Mouse (Mus musculus) right cerebral cortex, postnatal 25 days (tissue): ENCODE measurements around the gene Gzmn.
"Not testable (repeated sequence)": the region's sequence is repeated elsewhere in the genome, so short reads cannot be mapped to it uniquely, and the experiment has no call there.

Source experiments
- DNase-seq: peaks from one replicate; pipeline ENCODE4 v3.0.0; 2022

Gzmn gene

DNA sequence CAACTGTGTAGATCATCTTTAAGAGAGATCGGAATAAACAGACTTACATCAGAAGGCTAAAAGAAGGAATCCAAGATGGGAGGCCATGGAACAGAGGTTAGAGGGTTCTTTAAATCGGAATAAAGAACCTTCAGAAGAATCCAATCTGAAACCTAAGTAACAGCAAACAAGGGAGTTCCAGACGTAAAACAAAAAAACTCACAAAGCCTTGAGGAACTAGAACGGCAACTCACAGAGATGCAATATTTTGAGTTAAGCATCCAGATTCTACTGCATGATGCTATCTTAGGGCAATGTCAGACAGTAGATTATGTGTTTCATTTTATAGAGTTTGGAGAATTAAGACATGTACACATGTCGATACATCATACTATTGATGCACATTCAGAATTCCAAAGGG lies at the start of gene Gzmn:
Gene Gzmn, minus strand, starts transcription at position 101 of the 400 bp plus-strand sequence.
- DNase-seq: no peak

DNA sequence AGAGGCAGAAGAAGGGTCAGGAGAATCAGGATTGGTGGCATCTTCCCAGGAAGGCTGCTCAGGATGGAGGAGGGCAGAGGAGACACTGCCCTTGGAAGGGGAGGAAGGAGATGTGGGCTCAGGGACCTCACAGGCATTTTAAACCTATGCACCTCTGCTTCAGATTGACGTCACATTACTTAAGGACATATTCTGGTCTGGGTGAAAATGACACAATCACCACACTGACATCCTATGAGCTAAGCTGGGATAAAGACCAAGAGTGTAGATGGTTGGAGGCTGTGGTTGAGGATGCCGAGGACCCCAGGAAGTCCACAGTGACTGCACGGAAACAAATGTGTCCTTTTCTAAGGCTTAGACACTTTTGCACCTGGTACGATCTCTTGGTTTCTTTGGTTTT lies 36.9 kb upstream of the Gzmn start, which contains the start of gene Gzmf:
Gene Gzmf, minus strand, starts transcription at position 101 of the 400 bp plus-strand sequence.
- DNase-seq: no peak

DNA sequence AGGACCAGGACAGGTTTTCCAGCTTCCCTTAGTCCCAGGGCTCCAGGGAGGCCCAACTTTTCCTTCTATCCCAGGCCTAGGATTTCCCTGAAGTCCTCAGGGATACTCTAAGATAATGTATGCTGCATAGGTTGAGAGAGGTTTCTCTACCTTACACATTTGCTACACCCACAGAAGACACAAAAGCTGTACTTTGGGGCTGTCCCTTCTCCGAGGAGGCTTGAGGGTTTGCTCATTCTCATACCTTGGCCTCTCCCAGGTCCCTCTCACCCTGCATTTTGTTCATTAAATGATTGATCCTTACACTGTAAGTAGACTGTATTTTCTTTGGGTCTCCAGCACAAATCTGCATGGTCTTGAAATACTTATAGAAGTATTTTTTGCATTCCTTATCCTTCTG lies 31.2 kb upstream of the Gzmn start:
- no peak for DNase-seq

DNA sequence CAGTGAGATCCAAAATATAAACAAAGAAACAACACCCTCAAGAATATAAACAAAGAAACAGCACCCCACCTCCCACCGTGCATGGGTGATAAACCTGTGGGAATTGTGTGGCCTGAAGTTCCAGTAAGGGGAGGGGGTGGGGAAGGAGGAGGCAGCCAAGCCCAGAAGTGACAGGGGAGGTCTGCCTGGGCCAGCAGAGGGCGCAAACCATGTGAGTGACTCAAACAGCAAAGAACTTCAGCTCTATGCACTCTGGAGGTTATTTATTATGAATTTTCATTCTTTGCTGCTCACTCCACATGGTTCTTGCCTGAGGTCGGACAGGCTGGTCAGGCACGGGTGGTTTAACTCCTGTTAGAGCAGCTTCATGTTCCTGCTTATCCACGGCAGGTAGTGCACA lies 30.6 kb upstream of the Gzmn start:
- not testable (repeated sequence) for DNase-seq

DNA sequence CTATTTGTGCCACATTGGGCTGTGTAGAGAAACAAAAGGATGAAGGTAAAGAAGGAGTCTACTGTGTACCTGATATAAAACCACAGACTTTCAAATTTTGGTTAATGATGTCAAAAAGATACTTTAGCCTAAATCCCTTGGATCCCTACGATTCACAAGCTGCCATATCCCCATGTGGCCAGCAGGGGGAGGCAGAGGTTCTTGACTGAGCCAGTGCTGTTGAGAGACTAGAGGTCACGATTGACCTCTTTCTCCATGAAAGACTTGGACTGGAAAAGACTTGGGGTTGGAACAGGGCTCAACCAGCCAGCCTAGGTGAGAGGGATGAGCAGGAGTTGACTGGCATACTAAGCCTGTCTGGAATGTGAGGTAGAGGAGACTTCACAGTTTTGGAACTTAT lies 29.6 kb upstream of the Gzmn start:
- peak; percentile 31 for DNase-seq

DNA sequence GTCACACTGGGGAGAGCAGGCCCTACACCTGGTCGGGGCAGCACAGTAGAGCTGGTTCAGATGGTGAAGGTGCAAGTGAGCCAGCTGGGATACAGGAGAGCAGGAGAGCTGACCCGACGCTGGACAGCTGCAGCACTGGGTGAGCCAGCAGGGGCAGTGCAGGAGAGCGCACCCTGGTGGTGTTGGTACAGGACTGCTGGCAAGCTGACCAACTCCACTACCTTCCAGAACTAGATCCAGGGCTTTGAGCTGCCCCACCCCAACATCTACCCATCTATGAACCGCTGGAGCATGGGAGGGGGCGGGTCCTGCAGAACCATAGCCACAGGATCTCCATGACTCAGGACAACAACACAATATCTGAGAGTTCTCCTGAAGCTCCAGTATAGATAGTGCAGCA lies 12.5 kb upstream of the Gzmn start:
- DNase-seq: no peak

DNA sequence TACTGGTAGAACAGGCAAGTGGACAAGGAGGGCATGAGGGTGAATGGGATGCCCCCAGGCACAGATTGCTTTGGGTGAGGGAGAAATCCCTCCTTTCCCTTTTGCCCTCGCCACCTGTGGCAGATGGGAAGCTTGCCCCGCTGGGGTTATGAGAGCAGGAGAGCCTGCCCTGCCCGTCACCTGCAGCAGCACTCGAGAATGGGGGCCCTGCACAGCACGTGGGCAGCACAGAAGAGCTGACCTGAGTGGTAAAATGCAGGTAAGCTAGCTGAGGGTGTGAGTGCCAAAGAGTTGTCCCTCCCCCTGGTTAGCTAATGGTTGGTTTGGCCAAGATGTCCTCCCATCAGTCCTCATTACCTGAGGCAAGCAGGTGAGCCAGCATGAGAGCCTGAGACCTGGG lies 12.1 kb upstream of the Gzmn start:
- no peak for DNase-seq

DNA sequence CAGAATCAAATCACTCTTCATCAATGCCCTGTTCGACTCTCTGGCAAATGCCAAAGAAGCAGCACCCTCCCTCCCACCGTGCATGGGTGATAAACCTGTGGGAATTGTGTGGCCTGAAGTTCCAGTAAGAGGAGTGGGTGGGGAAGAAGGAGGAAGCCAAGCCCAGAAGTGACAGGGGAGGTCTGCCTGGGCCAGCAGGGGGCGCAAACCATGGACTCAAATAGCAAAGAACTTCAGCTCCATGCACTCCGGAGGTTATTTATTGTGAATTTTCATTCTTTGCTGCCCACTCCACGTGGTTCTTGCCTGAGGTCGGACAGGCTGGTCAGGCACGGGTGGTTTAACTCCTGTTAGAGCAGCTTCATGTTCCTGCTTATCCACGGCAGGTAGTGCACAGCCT lies 3.3 kb upstream of the Gzmn start:
- DNase-seq: not testable (repeated sequence)

DNA sequence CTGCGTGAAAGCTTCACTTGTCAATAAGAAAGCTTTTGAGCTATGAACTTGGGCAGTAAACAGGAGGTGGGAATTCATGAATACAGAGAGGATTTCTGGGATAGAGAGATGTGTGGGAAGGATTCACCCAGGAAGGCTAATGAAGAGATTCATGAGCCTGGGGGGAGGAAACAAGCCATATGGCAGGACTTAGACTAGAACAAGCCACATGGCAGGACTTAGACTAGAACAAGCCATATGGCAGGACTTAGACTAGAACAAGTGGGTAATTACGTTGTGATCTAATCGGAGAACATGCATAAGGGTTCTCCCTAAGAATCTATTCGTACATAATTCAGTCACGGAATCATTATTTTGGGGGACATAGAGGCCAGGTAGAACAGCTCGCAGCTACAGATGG lies 1.0 kb downstream of the Gzmn start:
- DNase-seq: no peak

DNA sequence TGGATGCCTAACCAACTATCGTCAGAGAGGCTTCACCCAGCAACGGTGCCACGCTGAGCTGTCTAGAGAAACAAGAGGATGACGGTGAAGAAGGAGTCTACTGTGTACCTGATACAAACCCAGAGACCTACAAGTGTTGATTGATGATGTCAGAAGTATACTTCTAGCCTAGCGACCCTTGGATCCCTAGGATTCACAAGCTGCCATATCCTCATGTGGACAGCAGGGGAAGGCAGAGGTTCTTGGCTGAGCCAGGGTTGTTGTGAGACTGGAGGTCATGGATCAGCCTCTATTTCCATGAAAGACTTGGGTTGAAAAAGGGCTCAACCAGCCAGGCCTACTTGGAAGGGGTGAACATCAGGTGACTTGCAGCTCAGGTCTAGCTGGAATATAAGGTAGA lies 1.7 kb downstream of the Gzmn start:
- DNase-seq: no peak

DNA sequence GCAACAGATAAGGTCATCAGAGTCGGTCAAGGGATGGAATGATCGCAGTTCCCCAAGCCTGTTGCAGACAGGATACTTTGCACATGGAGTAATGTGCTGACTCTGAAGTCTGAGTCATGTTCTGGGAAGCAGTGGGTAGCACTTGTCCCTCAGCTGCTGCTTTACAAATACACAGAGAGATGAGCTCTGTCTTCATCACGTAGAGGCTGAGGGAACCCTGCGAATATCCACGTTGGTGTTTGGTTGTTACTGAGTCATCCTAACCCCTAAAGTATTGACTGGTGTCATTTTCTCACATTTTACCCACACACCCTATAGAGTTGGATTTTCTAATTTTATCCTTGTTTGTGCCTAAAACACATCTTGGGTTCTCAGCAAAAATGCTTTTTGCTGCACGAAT lies 6.4 kb downstream of the Gzmn start:
- DNase-seq: no peak

DNA sequence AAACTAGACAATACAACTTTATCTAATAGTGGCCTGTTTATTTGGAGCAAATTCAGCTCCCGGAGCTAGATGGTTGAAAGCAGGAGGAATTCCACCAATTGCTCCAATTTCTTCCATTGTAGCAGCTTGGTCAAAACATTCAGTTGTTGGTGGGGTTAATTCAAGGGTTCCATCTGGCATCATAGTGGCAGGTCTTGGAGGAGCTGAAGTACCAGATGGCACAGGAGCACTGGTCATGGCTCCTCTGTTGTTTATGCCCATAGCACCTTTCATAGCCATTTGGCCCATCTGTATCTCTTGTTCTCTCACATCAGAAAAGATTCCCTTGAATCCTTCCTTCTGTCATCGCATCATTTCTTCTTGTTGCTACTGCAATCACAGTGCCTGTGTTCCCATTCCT lies 12.3 kb downstream of the Gzmn start:
- no peak for DNase-seq

DNA sequence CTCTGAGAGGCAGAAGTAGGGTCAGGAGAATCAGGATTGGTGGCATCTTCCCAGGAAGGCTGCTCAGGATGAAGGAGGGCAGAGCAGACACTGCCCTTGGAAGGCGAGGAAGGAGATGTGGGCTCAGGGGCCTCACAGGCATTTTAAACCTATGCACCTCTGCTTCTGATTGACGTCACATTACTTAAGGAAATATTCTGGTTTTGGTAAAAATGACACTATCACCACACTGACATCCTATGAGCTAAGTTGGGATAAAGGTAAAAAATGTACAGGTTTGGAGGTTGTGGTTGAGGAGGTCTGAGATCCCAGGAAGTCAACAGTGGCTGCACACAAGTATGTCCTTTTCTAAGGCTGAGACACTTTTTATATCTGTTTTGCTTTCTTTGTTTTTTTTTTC lies 14.9 kb downstream of the Gzmn start, which contains the start of gene Gzmg:
Gene Gzmg, minus strand, starts transcription at position 101 of the 400 bp plus-strand sequence.
- not testable (repeated sequence) for DNase-seq

DNA sequence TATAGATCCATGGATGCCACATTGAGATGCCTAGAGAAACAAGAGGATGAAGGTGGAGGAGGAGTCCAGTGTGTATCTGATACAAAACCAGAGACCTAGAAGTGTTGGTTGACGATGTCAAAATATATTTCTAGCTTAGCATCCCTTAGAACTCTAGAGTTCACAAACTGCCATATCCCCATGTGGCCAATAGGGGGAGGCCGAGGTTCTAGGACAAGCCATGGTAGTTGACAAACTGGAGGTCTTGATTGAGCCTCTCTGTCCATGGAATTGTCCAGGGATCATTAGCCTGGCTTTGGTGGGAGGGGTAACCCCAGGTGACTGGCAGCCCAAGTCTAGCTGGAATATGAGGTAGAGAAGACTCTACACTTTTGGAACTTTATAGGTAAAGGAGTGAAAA lies 19.1 kb downstream of the Gzmn start:
- DNase-seq: no peak

DNA sequence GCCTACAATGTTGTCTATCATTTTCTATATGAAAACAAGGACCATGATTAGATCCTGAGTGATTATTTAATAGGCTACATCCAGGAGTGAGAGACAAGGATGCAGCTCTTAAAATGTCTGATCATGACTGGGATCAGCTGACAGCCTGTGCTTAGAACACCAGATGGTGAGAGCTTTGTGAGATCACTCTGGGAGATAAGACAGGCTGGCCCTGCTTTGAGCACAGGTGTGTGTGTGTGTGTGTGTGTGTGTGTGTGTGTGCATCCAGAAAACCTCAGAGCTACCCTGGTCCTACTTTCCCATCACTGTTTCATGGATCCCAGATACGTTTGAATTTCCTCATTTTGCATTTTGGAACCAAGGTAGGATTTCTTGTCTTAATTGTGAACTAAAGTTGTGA lies 40.7 kb downstream of the Gzmn start:
- DNase-seq: not testable (repeated sequence)

DNA sequence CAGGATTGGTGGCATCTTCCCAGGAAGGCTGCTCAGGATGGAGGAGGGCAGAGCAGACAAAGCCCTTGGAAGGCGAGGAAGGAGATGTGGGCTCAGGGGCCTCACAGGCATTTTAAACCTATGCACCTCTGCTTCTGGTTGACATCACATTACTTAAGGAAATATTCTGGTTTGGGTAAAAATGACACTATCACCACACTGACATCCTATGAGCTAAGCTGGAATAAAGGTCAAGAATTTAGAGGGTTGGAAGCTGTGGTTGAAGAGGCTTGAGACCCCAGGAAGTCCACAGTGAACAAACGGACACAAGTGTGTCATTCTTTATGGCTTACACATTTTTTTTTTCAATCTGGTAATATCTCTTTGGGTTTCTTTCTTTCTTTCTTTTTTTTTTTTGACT lies 41.9 kb downstream of the Gzmn start, which contains the start of gene Gzmd:
Gene Gzmd, minus strand, starts transcription at position 101 of the 400 bp plus-strand sequence.
- DNase-seq: not testable (repeated sequence)

DNA sequence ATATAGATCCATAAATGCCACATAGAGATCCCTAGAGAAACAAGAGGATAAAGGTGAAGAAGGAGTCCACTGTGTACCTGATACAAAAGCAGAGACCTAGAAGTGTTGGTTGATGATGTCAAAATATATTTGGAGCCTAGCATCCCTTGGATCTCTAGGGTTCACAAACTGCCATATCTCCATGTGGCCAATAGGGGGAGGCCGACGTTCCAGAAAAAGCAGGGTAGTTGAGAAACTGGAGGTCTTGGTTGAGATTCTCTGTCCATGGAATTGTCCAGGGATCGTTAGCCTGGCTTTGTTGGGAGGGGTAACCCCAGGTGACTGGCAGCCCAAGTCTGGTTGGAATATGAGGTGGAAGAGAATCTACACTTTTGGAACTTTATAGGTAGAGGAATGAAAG lies 46.1 kb downstream of the Gzmn start:
- DNase-seq: no peak

DNA sequence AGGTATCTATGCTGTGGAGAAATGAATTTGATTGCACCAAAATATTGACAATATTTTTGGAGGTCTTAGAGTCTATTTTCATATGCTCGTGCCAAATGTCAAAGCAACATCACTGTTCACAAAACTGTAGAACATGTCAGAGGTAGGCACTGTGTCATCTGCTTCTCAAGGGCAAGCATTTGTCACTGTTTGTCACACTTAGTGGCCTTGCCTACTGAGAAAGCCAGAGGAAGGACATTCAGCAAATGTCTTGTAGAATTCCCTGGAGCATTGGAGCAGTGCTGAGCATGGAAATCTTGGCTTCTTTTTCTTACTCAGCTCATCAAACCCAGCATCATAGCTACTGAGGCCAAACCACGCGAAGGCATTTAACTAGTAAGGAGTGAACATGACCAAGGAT lies 50.9 kb downstream of the Gzmn start:
- no peak for DNase-seq

DNA sequence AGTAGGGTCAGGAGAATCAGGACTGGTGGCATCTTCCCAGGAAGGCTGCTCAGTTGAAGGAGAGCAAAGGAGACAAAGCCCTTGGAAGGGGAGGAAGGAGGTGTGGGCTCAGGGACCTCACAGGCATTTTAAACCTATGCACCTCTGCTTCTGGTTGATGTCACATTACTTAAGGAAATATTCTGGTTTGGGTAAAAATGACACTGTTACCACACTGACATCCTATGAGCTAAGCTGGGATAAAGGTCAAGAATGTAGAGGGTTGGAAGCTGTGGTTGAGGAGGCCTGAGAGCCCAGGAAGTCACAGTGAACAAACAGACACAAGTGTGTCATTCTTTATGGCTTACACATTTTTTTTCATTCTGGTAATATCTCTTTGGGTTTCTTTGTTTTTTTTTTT lies 53.9 kb downstream of the Gzmn start, which contains the start of gene Gzme:
Gene Gzme, minus strand, starts transcription at position 101 of the 400 bp plus-strand sequence.
- no peak for DNase-seq
